Mouse (Mus musculus) liver, postnatal 0 days (tissue): ENCODE results near the gene Ap3b1. TPM values are rescaled to one million over a fixed set of nuclear protein-coding genes. Genes with fewer than 3 reads are reported as not detected.

ENCODE experiments used
- ATAC-seq: fragments of 200-750 bp; cut with Nextera tagmentation; 2 replicates; pipeline ENCODE4 v1.8.0; 2017; ENCODE audit warnings: mild to moderate bottlenecking, moderate library complexity
- DNase-seq: peaks from one replicate; pipeline ENCODE4 v3.0.0-alpha.2; 2016
- H3K27ac ChIP-seq: fragments of 300-500 bp; sonication (generic); 2 replicates; pipeline ENCODE4 v1.5.1; 2014; ENCODE audit warnings: antibody characterized with exemption, moderate library complexity, mild to moderate bottlenecking, low read depth
- H3K27me3 ChIP-seq: fragments of 300-500 bp; sonication (generic); 2 replicates; pipeline ENCODE4 v1.6.1; 2014; ENCODE audit warnings: low read length, control low read depth, mixed read lengths; ENCODE audit not compliant: insufficient read depth
- H3K36me3 ChIP-seq: fragments of 300-500 bp; sonication (generic); replicated peaks from 2 replicates; pipeline ENCODE4 v1.6.1; 2014; ENCODE audit warnings: mild to moderate bottlenecking, control low read depth, low read length, moderate library complexity, mixed read lengths; ENCODE audit not compliant: insufficient read depth
- H3K4me1 ChIP-seq: fragments of 300-500 bp; sonication (generic); 2 replicates; pipeline ENCODE4 v1.6.1; 2014; ENCODE audit warnings: antibody characterized with exemption, mild to moderate bottlenecking, control low read depth; ENCODE audit not compliant: insufficient read depth
- H3K4me2 ChIP-seq: fragments of 300-500 bp; sonication (generic); 2 replicates; pipeline ENCODE4 v1.6.1; 2014; ENCODE audit warnings: low read depth, mild to moderate bottlenecking, low read length, moderate library complexity, mixed read lengths
- H3K4me3 ChIP-seq: fragments of 300-500 bp; sonication (generic); 2 replicates; pipeline ENCODE4 v1.5.1; 2014; ENCODE audit warnings: low read depth, low read length
- H3K9ac ChIP-seq: fragments of 300-500 bp; sonication (generic); replicated peaks from 2 replicates; pipeline ENCODE4 v1.6.1; 2014; ENCODE audit warnings: mild to moderate bottlenecking, moderate library complexity
- H3K9me3 ChIP-seq: fragments of 300-500 bp; sonication (generic); 2 replicates; pipeline ENCODE4 v1.6.1; 2016; ENCODE audit warnings: mild to moderate bottlenecking, control low read depth, low read length, mixed read lengths
- CTCF ChIP-seq: sonication (generic); IDR thresholded peaks from 2 replicates; pipeline ENCODE4 v1.5.1; 2016; ENCODE audit warnings: antibody characterized with exemption, low read depth
- EP300 ChIP-seq: IDR thresholded peaks from 2 replicates; pipeline ENCODE4 v1.6.1; 2016; ENCODE audit warnings: antibody characterized with exemption, low read depth, mild to moderate bottlenecking
- WGBS: fragments of 180-500 bp; shearing (Covaris S2); extraction: QIAGEN DNeasy Blood & Tissue Kit; methylation state at CpG from one replicate; pipeline ENCODE4 v1.1.7; 2014; ENCODE audit not compliant: insufficient replicate concordance; 5-methylcytosine and 5-hydroxymethylcytosine counted together
- polyA plus RNA-seq: library from polyadenylated mRNA; unstranded; fragments of >200 nt; fragmentation: Nextera tagmentation; extraction: Ambion mirVana; gene quantifications from 2 replicates; pipeline ENCODE4 v1.2.1, GENCODE M21; 2015

Ap3b1 gene
- polyA plus RNA-seq, 1 experiment from 2014 or later, result 15.1 TPM

- Histone ChIP-seq H3K4me2 (no peak overlapping the region), H3K9me3 (no peaks in the 10 kb centered on the region), H3K4me1 (no peaks in the 10 kb centered on the region), H3K36me3 (peaks cover 24% of the 10 kb centered on the region), H3K27me3 (no peaks in the 10 kb centered on the region), H3K4me3 (no peak overlapping the region), H3K27ac (peak overlapping the region; percentile 48; the same call in 1 of the 2 replicates), H3K9ac (no peak overlapping the region)
- whole genome bisulfite sequencing, result 70% methylated on average over 4 of the region's 4 CpGs
- ATAC-seq, result peak; percentile 41; the same call in 1 of the 2 replicates
- no peak for DNase-seq
- TF ChIP-seq CTCF, result no peak
- no peak for TF ChIP-seq EP300
These were observed 82.4 kb downstream of the Ap3b1 start for GRCm38 (mm10) chr13:94441199-94441598.

- no peaks in the 10 kb centered on the region for H3K27me3 ChIP-seq
- H3K4me2 ChIP-seq, result no peak overlapping the region
- DNase-seq (no peak), ATAC-seq (no peak)
- H3K27ac ChIP-seq, result no peak overlapping the region
- H3K9ac ChIP-seq, result no peak overlapping the region
- H3K4me3 ChIP-seq, result no peak overlapping the region
- no peaks in the 10 kb centered on the region for H3K4me1 ChIP-seq
- TF ChIP-seq CTCF, result no peak
- peaks cover 30% of the 10 kb centered on the region for H3K36me3 ChIP-seq
- H3K9me3 ChIP-seq, result no peaks in the 10 kb centered on the region
- 70% methylated on average over 3 of the region's 3 CpGs for WGBS
These were observed 84.7 kb downstream of the Ap3b1 start for GRCm38 (mm10) chr13:94443411-94443810.

GRCm38 (mm10) chr13:94445103-94445502 lies 86.3 kb downstream of the Ap3b1 start:
- WGBS, result 72% methylated on average over 5 of the region's 5 CpGs
- Histone ChIP-seq H3K4me3 (no peak overlapping the region), H3K27ac (no peak overlapping the region), H3K4me1 (no peaks in the 10 kb centered on the region), H3K9me3 (no peaks in the 10 kb centered on the region), H3K36me3 (peaks cover 37% of the 10 kb centered on the region), H3K27me3 (no peaks in the 10 kb centered on the region), H3K9ac (no peak overlapping the region), H3K4me2 (no peak overlapping the region)
- DNase-seq (no peak), ATAC-seq (no peak)
- TF ChIP-seq CTCF (no peak), EP300 (no peak)

- Histone ChIP-seq H3K9ac (no peak overlapping the region), H3K36me3 (peaks cover 33% of the 10 kb centered on the region), H3K4me3 (no peak overlapping the region), H3K27me3 (no peaks in the 10 kb centered on the region), H3K9me3 (no peaks in the 10 kb centered on the region), H3K4me1 (no peaks in the 10 kb centered on the region), H3K27ac (no peak overlapping the region), H3K4me2 (no peak overlapping the region)
- no peak for TF ChIP-seq CTCF
- DNase-seq (no peak), ATAC-seq (no peak)
- WGBS, result 45% methylated on average over 4 of the region's 4 CpGs
These were observed 88.2 kb downstream of the Ap3b1 start for GRCm38 (mm10) chr13:94447003-94447402.

DNA sequence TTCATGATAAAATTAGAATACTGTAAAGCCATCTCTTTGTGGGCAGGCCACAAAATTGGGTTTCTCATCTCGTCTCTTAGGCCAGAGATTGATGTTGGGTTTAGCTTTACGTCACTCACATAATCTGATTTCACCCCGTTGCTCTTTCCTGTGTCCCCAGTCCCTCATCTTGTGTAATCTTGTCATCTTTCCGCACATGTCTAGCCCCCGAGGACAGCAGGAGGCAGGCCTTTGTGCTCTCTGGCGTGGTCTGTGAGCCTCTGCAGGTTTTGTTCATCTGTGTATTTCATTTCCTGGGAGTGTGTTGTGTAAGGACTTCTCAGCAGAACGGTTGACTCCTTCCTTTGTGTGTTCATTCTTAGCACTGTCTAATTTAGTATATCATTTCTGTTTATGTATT lies 90.8 kb downstream of the Ap3b1 start:
- WGBS, result 58% methylated on average over 7 of the region's 7 CpGs

DNA sequence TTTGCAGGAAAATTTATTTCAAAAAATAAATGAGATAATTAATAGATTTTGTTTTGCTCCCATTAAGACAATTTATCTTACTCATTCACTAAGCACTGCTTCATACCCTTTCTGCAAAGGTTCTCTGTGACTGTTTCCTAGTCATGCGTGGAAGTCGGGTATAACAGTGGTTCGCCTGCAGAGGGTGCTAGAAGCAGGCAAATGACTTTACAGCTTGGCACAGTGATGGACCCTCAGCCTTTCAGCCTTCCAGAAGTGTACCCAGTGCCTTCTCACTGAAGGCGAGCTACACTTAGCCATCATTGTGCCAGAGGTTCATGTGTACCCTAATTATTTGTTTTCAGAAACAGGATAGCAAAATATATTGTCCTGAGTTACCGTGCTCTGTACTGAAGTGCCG lies 92.5 kb downstream of the Ap3b1 start:
- Histone ChIP-seq H3K9me3 (no peaks in the 10 kb centered on the region), H3K4me3 (no peak overlapping the region), H3K36me3 (peaks cover 38% of the 10 kb centered on the region), H3K4me1 (no peaks in the 10 kb centered on the region), H3K27ac (no peak overlapping the region), H3K9ac (no peak overlapping the region), H3K4me2 (no peak overlapping the region), H3K27me3 (no peaks in the 10 kb centered on the region)
- DNase-seq, result no peak
- no peak for ATAC-seq
- 65% methylated on average over 6 of the region's 6 CpGs for WGBS
- no peak for TF ChIP-seq EP300
- peak; percentile 71 for TF ChIP-seq CTCF

More for the DNA sequence above, 90.8 kb downstream of the Ap3b1 start:
- no peaks in the 10 kb centered on the region for H3K4me1 ChIP-seq
- no peak overlapping the region for H3K9ac ChIP-seq
- no peaks in the 10 kb centered on the region for H3K27me3 ChIP-seq
- peaks cover 31% of the 10 kb centered on the region for H3K36me3 ChIP-seq
- no peak overlapping the region for H3K4me2 ChIP-seq
- no peak for ATAC-seq
- H3K9me3 ChIP-seq, result no peaks in the 10 kb centered on the region
- no peak for DNase-seq
- TF ChIP-seq EP300 (no peak), CTCF (no peak)
- no peak overlapping the region for H3K4me3 ChIP-seq
- no peak overlapping the region for H3K27ac ChIP-seq

DNA sequence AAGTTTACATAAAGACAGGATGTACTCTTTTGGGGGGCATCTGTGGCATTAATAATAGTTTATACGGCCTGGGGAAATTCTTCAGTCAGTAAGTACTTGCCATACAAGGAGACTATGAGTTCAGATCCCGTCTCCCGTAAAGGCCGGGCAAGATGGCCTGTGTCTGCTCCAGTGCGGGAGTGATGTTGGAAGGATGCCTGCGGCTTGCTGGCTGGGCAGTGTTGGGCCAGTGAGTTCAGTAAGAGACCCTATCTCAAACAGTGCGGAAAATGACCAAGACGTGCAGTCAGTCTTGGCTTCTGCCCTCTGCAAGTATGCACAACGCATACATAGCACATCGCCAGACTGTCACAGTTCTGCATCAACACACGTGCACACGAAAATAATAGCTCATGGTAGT lies 95.4 kb downstream of the Ap3b1 start:
- no peaks in the 10 kb centered on the region for H3K4me1 ChIP-seq
- H3K27ac ChIP-seq, result no peak overlapping the region
- ATAC-seq (no peak), DNase-seq (no peak)
- peaks cover 31% of the 10 kb centered on the region for H3K36me3 ChIP-seq
- H3K27me3 ChIP-seq, result no peaks in the 10 kb centered on the region
- no peak for TF ChIP-seq EP300
- no peak for TF ChIP-seq CTCF
- H3K4me3 ChIP-seq, result no peak overlapping the region
- WGBS, result 93% methylated on average over 12 of the region's 12 CpGs
- no peak overlapping the region for H3K4me2 ChIP-seq
- no peak overlapping the region for H3K9ac ChIP-seq
- H3K9me3 ChIP-seq, result no peaks in the 10 kb centered on the region
